Mouse (Mus musculus) regulatory T cell (primary cell): ENCODE data around the gene Agt.

Source experiments
- in situ Hi-C: fragments of 300-600 bp; cut with MboI, MseI; formaldehyde crosslinking; loops from one replicate; pipeline ENCODE4 v1.15.1; 2025; ENCODE audit warnings: high pct_unique_total_duplicates

The Agt gene

DNA sequence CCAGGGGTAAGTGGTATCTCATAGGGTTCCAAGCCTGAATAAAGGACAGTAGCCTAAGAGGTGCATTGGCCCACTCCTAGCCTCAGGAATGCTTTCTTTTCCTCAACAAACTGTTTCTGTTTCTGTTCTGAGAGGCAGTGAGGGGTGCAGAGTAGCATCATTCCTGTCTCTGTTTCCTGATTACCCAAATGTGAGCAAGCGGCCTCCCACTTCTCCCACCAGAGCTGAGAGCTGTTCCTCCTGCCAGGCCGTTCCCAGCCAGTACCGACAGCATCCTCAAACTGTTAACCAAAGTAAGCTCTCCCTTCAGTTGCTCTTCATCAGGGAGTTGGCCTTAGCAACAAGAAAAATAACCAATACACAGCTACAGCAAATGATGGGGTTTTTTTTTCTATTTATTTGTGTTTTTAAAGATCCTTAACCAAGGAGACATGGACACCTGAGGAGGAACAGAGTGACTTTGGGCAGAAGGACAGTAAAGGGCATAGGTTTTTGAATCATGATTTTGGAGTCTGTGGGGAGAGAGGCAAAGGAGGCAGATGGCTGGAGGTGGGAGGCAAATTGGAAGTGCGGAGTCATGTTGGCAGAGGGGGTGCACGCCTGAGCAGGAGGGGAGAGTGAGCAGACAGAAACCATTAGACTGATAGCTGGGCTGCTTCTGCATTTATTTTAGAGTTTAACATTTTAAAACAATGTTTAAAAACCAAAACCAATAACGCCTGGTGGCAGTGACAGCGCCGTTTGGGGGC lies 61.8 kb downstream of the Agt start:
- in situ Hi-C loops = no loop called here
